Mouse (Mus musculus) heart, postnatal 36 days (tissue): ENCODE results near the gene Uspl1. TPM values are rescaled to one million over a fixed set of nuclear protein-coding genes. Genes with fewer than 3 reads are reported as not detected.

Experiments
- DNase-seq, 2 experiments: peaks; one replicate each; pipeline ENCODE4 v3.0.0; 2021 to 2022
- intact Hi-C: fragments of 180-260 bp; cut with DNase I; formaldehyde crosslinking; loops from one replicate; pipeline ENCODE4 v1.15.1; 2025
- total RNA-seq, 2 experiments: library from RNA; stranded (reverse); gene quantifications; 2 replicates each; pipeline ENCODE4 v1.2.3; 2021

The Uspl1 gene
- total RNA-seq, 2 experiments from 2014 or later: 18.3 to 18.6 TPM

GRCm38 (mm10) chr5:149166011-149166410 is 18.1 kb upstream of the Uspl1 start:
- intact Hi-C loops: no loop called here

GRCm38 (mm10) chr5:149168051-149168450 is 16.1 kb upstream of the Uspl1 start:
- no peak for DNase-seq
- intact Hi-C loops: no loop called here

More at GRCm38 (mm10) chr5:149166011-149166410, 18.1 kb upstream of the Uspl1 start:
- DNase-seq: no peak

- intact Hi-C loops: no loop called here
- no peak for DNase-seq
Measured at GRCm38 (mm10) chr5:149168816-149169215, 15.3 kb upstream of the Uspl1 start.

GRCm38 (mm10) chr5:149170841-149171588 is 13.1 kb upstream of the Uspl1 start:
- intact Hi-C loops: no loop called here
- no peak for DNase-seq

GRCm38 (mm10) chr5:149172246-149172645 is 11.9 kb upstream of the Uspl1 start:
- DNase-seq: no peak
- intact Hi-C loops: no loop called here

- intact Hi-C loops: no loop called here
- no peak for DNase-seq
Measured at GRCm38 (mm10) chr5:149174527-149174926, 9.6 kb upstream of the Uspl1 start.

- intact Hi-C loops: no loop called here
- DNase-seq: no peak
Measured at GRCm38 (mm10) chr5:149175736-149176135, 8.4 kb upstream of the Uspl1 start.

- intact Hi-C loops: loop anchor here (2.0 kb wide), 1 partner anchor 13 kb away; no protein-coding TSS in a partner anchor
- DNase-seq: no peak
Measured at GRCm38 (mm10) chr5:149178095-149178494, 6.1 kb upstream of the Uspl1 start.

- intact Hi-C loops: loop anchor here (2.0 to 10.0 kb wide), 3 partner anchors 15 to 625 kb away; partner anchors contain the start of gene Ubl3
- DNase-seq: no peak
Measured at GRCm38 (mm10) chr5:149179826-149180225, 4.3 kb upstream of the Uspl1 start.

- intact Hi-C loops: loop anchor here (5.0 to 10.0 kb wide), 2 partner anchors 175 to 628 kb away; partner anchors contain the start of gene Ubl3
- no peak for DNase-seq
Measured at GRCm38 (mm10) chr5:149182186-149182870, 1.8 kb upstream of the Uspl1 start.

GRCm38 (mm10) chr5:149183122-149183521 is 1.0 kb upstream of the Uspl1 start:
- DNase-seq: no peak
- intact Hi-C loops: loop anchor here (5.0 to 10.0 kb wide), 2 partner anchors 176 to 628 kb away; partner anchors contain the start of gene Ubl3

GRCm38 (mm10) chr5:149183721-149184103 is 438 bp upstream of the Uspl1 start:
- DNase-seq: no peak
- intact Hi-C loops: loop anchor here (1.0 to 10.0 kb wide), 4 partner anchors 45 to 629 kb away; partner anchors contain the start of gene Ubl3

- DNase-seq: peak in 1 of 2 experiments; percentile 56
- intact Hi-C loops: loop anchor here (1.0 to 10.0 kb wide), 5 partner anchors 44 to 630 kb away; partner anchors contain the start of gene Ubl3
Measured at GRCm38 (mm10) chr5:149184844-149185186, 665 bp downstream of the Uspl1 start.

- DNase-seq: no peak
- intact Hi-C loops: loop anchor here (2.0 to 10.0 kb wide), 3 partner anchors 43 to 631 kb away; partner anchors contain the start of gene Ubl3
Measured at GRCm38 (mm10) chr5:149185806-149186205, 1.7 kb downstream of the Uspl1 start.

GRCm38 (mm10) chr5:149190160-149190559 is 6.0 kb downstream of the Uspl1 start:
- intact Hi-C loops: no loop called here
- no peak for DNase-seq

GRCm38 (mm10) chr5:149196611-149197010 is 12.5 kb downstream of the Uspl1 start:
- DNase-seq: no peak
- intact Hi-C loops: no loop called here

GRCm38 (mm10) chr5:149198782-149199181 is 14.6 kb downstream of the Uspl1 start:
- no peak for DNase-seq
- intact Hi-C loops: no loop called here

GRCm38 (mm10) chr5:149202941-149203340 is 18.8 kb downstream of the Uspl1 start:
- peak in 1 of 2 experiments; percentile 9 for DNase-seq
- intact Hi-C loops: loop anchor here (5.0 kb wide), 1 partner anchor 134 kb away; no protein-coding TSS in a partner anchor

- DNase-seq: no peak
- intact Hi-C loops: loop anchor here (5.0 kb wide), 1 partner anchor 133 kb away; no protein-coding TSS in a partner anchor
Measured at GRCm38 (mm10) chr5:149203796-149204375, 19.7 kb downstream of the Uspl1 start.

GRCm38 (mm10) chr5:149204822-149205221 is 20.7 kb downstream of the Uspl1 start:
- DNase-seq: no peak
- intact Hi-C loops: loop anchor here (5.0 kb wide), 1 partner anchor 132 kb away; no protein-coding TSS in a partner anchor

- DNase-seq: no peak
- intact Hi-C loops: no loop called here
Measured at GRCm38 (mm10) chr5:149205265-149205664, 21.1 kb downstream of the Uspl1 start.
